Mouse (Mus musculus) forebrain, embryonic 13.5 days (tissue): ENCODE measurements at regions not wholly inside any gene's neighbourhood (a gene's known extent, or its start where the extent isn't known, plus 50 kb on each side); places are given as distances from the start of the nearest gene placed in this dataset.
A peak's percentile ranks its signal among the peaks of the same experiment; 100 is the strongest.

ENCODE experiments used
- ATAC-seq: fragments of 200-750 bp; cut with Nextera tagmentation; 2 replicates; pipeline ENCODE4 v1.8.0; 2017
- H3K27ac ChIP-seq: fragments of 300-500 bp; sonication (generic); 2 replicates; pipeline ENCODE4 v1.5.1; 2015; ENCODE audit warnings: inconsistent platforms, mild to moderate bottlenecking, moderate library complexity
- H3K27me3 ChIP-seq: fragments of 300-500 bp; sonication (generic); 2 replicates; pipeline ENCODE4 v1.6.1; 2015; ENCODE audit warnings: mild to moderate bottlenecking, inconsistent platforms
- H3K36me3 ChIP-seq: fragments of 300-500 bp; sonication (generic); 2 replicates; pipeline ENCODE4 v1.6.1; 2015; ENCODE audit warnings: mild to moderate bottlenecking, inconsistent platforms; ENCODE audit not compliant: poor library complexity, severe bottlenecking
- H3K4me1 ChIP-seq: fragments of 300-500 bp; sonication (generic); 2 replicates; pipeline ENCODE4 v1.6.1; 2015; ENCODE audit warnings: inconsistent platforms
- H3K4me2 ChIP-seq: fragments of 300-500 bp; sonication (generic); 2 replicates; pipeline ENCODE4 v1.6.1; 2015; ENCODE audit warnings: inconsistent platforms, mild to moderate bottlenecking, moderate library complexity
- H3K4me3 ChIP-seq: fragments of 300-500 bp; sonication (generic); 2 replicates; pipeline ENCODE4 v1.5.1; 2015; ENCODE audit warnings: mild to moderate bottlenecking, inconsistent platforms
- H3K9ac ChIP-seq: fragments of 300-500 bp; sonication (generic); 2 replicates; pipeline ENCODE4 v1.6.1; 2015; ENCODE audit warnings: mild to moderate bottlenecking, inconsistent platforms
- H3K9me3 ChIP-seq: fragments of 300-500 bp; sonication (generic); replicated peaks from 2 replicates; pipeline ENCODE4 v1.6.1; 2016; ENCODE audit warnings: inconsistent platforms
- WGBS: fragments of 180-500 bp; shearing (Covaris S2); methylation state at CpG from one replicate; pipeline ENCODE4 v1.1.7; 2015; 5-methylcytosine and 5-hydroxymethylcytosine counted together

GRCm38 (mm10) chr9:46654422-46654821, 334.6 kb upstream of the 4931429L15Rik start:
- Histone ChIP-seq H3K9me3 (no peaks in the 10 kb centered on the region), H3K4me2 (no peak overlapping the region), H3K9ac (no peak overlapping the region), H3K4me3 (no peak overlapping the region), H3K36me3 (no peaks in the 10 kb centered on the region), H3K27me3 (0 out of 2 replicates have a peak, but pooled peaks cover 3% of the 10 kb centered on the region), H3K4me1 (no peaks in the 10 kb centered on the region), H3K27ac (no peak overlapping the region)
- no peak for ATAC-seq
- 86% methylated on average over 8 of the region's 8 CpGs for WGBS

GRCm38 (mm10) chr9:46647238-46647922, 327.6 kb upstream of the 4931429L15Rik start:
- peak overlapping the region; percentile 67 for H3K27ac ChIP-seq
- no peak overlapping the region for H3K9ac ChIP-seq
- no peaks in the 10 kb centered on the region for H3K9me3 ChIP-seq
- peak; percentile 13; the same call in 1 of the 2 replicates for ATAC-seq
- no peak overlapping the region for H3K4me3 ChIP-seq
- WGBS, result 18% methylated on average over 9 of the region's 9 CpGs
- no peak overlapping the region for H3K4me2 ChIP-seq
- peaks cover 21% of the 10 kb centered on the region for H3K4me1 ChIP-seq
- 0 out of 2 replicates have a peak, but pooled peaks cover 3% of the 10 kb centered on the region for H3K27me3 ChIP-seq
- H3K36me3 ChIP-seq, result no peaks in the 10 kb centered on the region

GRCm38 (mm10) chr9:46645469-46645884, 325.7 kb upstream of the 4931429L15Rik start:
- Histone ChIP-seq H3K9ac (no peak overlapping the region), H3K4me2 (no peak overlapping the region), H3K36me3 (no peaks in the 10 kb centered on the region), H3K9me3 (no peaks in the 10 kb centered on the region), H3K4me3 (no peak overlapping the region), H3K27ac (peak overlapping the region; percentile 66), H3K27me3 (no peaks in the 10 kb centered on the region), H3K4me1 (peaks cover 21% of the 10 kb centered on the region)
- no peak; the same call in 1 of the 2 replicates for ATAC-seq
- WGBS, result 25% methylated on average over 7 of the region's 7 CpGs

GRCm38 (mm10) chr9:46643551-46643950, 323.8 kb upstream of the 4931429L15Rik start:
- H3K4me1 ChIP-seq, result peaks cover 21% of the 10 kb centered on the region
- H3K27ac ChIP-seq, result no peak overlapping the region
- no peak overlapping the region for H3K4me2 ChIP-seq
- H3K4me3 ChIP-seq, result no peak overlapping the region
- WGBS, result 68% methylated on average over 3 of the region's 3 CpGs
- no peak overlapping the region for H3K9ac ChIP-seq
- no peaks in the 10 kb centered on the region for H3K36me3 ChIP-seq
- no peaks in the 10 kb centered on the region for H3K27me3 ChIP-seq
- ATAC-seq, result no peak
- H3K9me3 ChIP-seq, result no peaks in the 10 kb centered on the region

GRCm38 (mm10) chr9:46642696-46643095, 322.9 kb upstream of the 4931429L15Rik start:
- Histone ChIP-seq H3K4me2 (no peak overlapping the region), H3K27me3 (no peaks in the 10 kb centered on the region), H3K27ac (no peak overlapping the region), H3K36me3 (no peaks in the 10 kb centered on the region), H3K4me3 (no peak overlapping the region), H3K4me1 (peaks cover 19% of the 10 kb centered on the region), H3K9ac (no peak overlapping the region), H3K9me3 (no peaks in the 10 kb centered on the region)
- ATAC-seq, result no peak
- WGBS, result 8% methylated on average over 9 of the region's 9 CpGs

- WGBS, result 71% methylated on average over 8 of the region's 8 CpGs
- peaks cover 7% of the 10 kb centered on the region; the same call in 1 of the 2 replicates for H3K4me1 ChIP-seq
Observed at GRCm38 (mm10) chr9:46636261-46637010, 316.6 kb upstream of the 4931429L15Rik start.

GRCm38 (mm10) chr9:46633952-46634351, 314.2 kb upstream of the 4931429L15Rik start:
- Histone ChIP-seq H3K27me3 (no peaks in the 10 kb centered on the region), H3K27ac (no peak overlapping the region), H3K4me1 (peaks cover 7% of the 10 kb centered on the region; the same call in 1 of the 2 replicates), H3K9ac (no peak overlapping the region), H3K9me3 (no peaks in the 10 kb centered on the region), H3K36me3 (no peaks in the 10 kb centered on the region), H3K4me2 (no peak overlapping the region), H3K4me3 (no peak overlapping the region)
- ATAC-seq, result no peak
- WGBS, result 86% methylated on average over 4 of the region's 4 CpGs

More at GRCm38 (mm10) chr9:46636261-46637010, 316.6 kb upstream of the 4931429L15Rik start:
- H3K27ac ChIP-seq, result no peak overlapping the region
- H3K4me3 ChIP-seq, result no peak overlapping the region
- no peak overlapping the region for H3K4me2 ChIP-seq
- ATAC-seq, result no peak
- H3K9me3 ChIP-seq, result no peaks in the 10 kb centered on the region
- no peaks in the 10 kb centered on the region for H3K27me3 ChIP-seq
- H3K9ac ChIP-seq, result no peak overlapping the region
- no peaks in the 10 kb centered on the region for H3K36me3 ChIP-seq

- Histone ChIP-seq H3K9me3 (no peaks in the 10 kb centered on the region), H3K4me2 (no peak overlapping the region), H3K4me1 (peaks cover 7% of the 10 kb centered on the region; the same call in 1 of the 2 replicates), H3K36me3 (no peaks in the 10 kb centered on the region), H3K4me3 (no peak overlapping the region), H3K27me3 (no peaks in the 10 kb centered on the region), H3K27ac (no peak overlapping the region), H3K9ac (no peak overlapping the region)
- 59% methylated on average over 10 of the region's 10 CpGs for WGBS
- ATAC-seq, result no peak
Observed at GRCm38 (mm10) chr9:46632576-46632975, 312.8 kb upstream of the 4931429L15Rik start.

GRCm38 (mm10) chr9:46622255-46622654, 302.5 kb upstream of the 4931429L15Rik start:
- ATAC-seq, result no peak
- H3K9ac ChIP-seq, result no peak overlapping the region
- H3K9me3 ChIP-seq, result no peaks in the 10 kb centered on the region
- H3K27me3 ChIP-seq, result peaks cover 5% of the 10 kb centered on the region; the same call in 1 of the 2 replicates
- H3K27ac ChIP-seq, result no peak overlapping the region
- no peak overlapping the region for H3K4me3 ChIP-seq
- H3K4me2 ChIP-seq, result no peak overlapping the region
- no peaks in the 10 kb centered on the region for H3K36me3 ChIP-seq
- H3K4me1 ChIP-seq, result peaks cover 11% of the 10 kb centered on the region
- WGBS, result 38% methylated on average over 2 of the region's 2 CpGs

- WGBS, result 87% methylated on average over 6 of the region's 6 CpGs
- Histone ChIP-seq H3K4me1 (peaks cover 11% of the 10 kb centered on the region), H3K4me2 (no peak overlapping the region), H3K27me3 (peaks cover 5% of the 10 kb centered on the region; the same call in 1 of the 2 replicates), H3K9ac (no peak overlapping the region), H3K36me3 (no peaks in the 10 kb centered on the region), H3K27ac (no peak overlapping the region), H3K9me3 (no peaks in the 10 kb centered on the region), H3K4me3 (no peak overlapping the region)
- ATAC-seq, result no peak
Observed at GRCm38 (mm10) chr9:46621851-46622250, 302.1 kb upstream of the 4931429L15Rik start.

GRCm38 (mm10) chr9:46610101-46611005, 290.6 kb upstream of the 4931429L15Rik start:
- ATAC-seq, result no peak
- whole genome bisulfite sequencing, result 32% methylated on average over 11 of the region's 11 CpGs
- no peak overlapping the region for H3K4me2 ChIP-seq
- peaks cover 16% of the 10 kb centered on the region for H3K4me1 ChIP-seq
- no peak overlapping the region for H3K4me3 ChIP-seq
- no peaks in the 10 kb centered on the region for H3K9me3 ChIP-seq
- no peak overlapping the region for H3K9ac ChIP-seq
- H3K36me3 ChIP-seq, result no peaks in the 10 kb centered on the region
- no peaks in the 10 kb centered on the region for H3K27me3 ChIP-seq
- H3K27ac ChIP-seq, result no peak overlapping the region; the same call in 1 of the 2 replicates
